Mouse (Mus musculus) urinary bladder, adult 2 months (tissue): ENCODE measurements around the gene Auts2. TPM values are rescaled to one million over a fixed set of nuclear protein-coding genes. Genes with fewer than 3 reads are reported as not detected.

ENCODE experiments used
- DNase-seq: peaks from one replicate; pipeline ENCODE4 v3.0.0; 2022; ENCODE audit warnings: low spot score
- polyA plus RNA-seq: library from polyadenylated mRNA; depleted of rRNA; stranded (reverse); fragments of >200 nt; gene quantifications from 2 replicates; pipeline ENCODE4 v1.2.3, GENCODE M21; 2012

Auts2 gene
- polyA plus RNA-seq, 1 experiment: 15.1 TPM

GRCm38 (mm10) chr5:132008703-132009222, 534.4 kb downstream of the Auts2 start:
- no peak for DNase-seq

GRCm38 (mm10) chr5:132007907-132008306, 535.2 kb downstream of the Auts2 start:
- DNase-seq: no peak

GRCm38 (mm10) chr5:131992681-131993211, 550.4 kb downstream of the Auts2 start:
- DNase-seq: no peak

- no peak for DNase-seq
These were observed 550.9 kb downstream of the Auts2 start for GRCm38 (mm10) chr5:131992268-131992667.

GRCm38 (mm10) chr5:131990532-131990931, 552.6 kb downstream of the Auts2 start:
- no peak for DNase-seq

GRCm38 (mm10) chr5:131981451-131981850, 561.7 kb downstream of the Auts2 start:
- DNase-seq: no peak

GRCm38 (mm10) chr5:131978939-131979338, 564.2 kb downstream of the Auts2 start:
- DNase-seq: no peak

GRCm38 (mm10) chr5:131977497-131977896, 565.6 kb downstream of the Auts2 start:
- DNase-seq: no peak

GRCm38 (mm10) chr5:131971901-131972300, 571.2 kb downstream of the Auts2 start:
- DNase-seq: no peak

GRCm38 (mm10) chr5:131965499-131965898, 577.6 kb downstream of the Auts2 start:
- DNase-seq: no peak

- no peak for DNase-seq
These were observed 579.6 kb downstream of the Auts2 start for GRCm38 (mm10) chr5:131963565-131963964.

GRCm38 (mm10) chr5:131961859-131962258, 581.3 kb downstream of the Auts2 start:
- DNase-seq: no peak

GRCm38 (mm10) chr5:131960432-131960831, 582.7 kb downstream of the Auts2 start:
- no peak for DNase-seq

GRCm38 (mm10) chr5:131956998-131957397, 586.1 kb downstream of the Auts2 start:
- DNase-seq: no peak

GRCm38 (mm10) chr5:131956090-131956489, 587.1 kb downstream of the Auts2 start:
- DNase-seq: no peak

GRCm38 (mm10) chr5:131955227-131956016, 587.7 kb downstream of the Auts2 start:
- DNase-seq: no peak

GRCm38 (mm10) chr5:131948571-131949151, 594.5 kb downstream of the Auts2 start:
- DNase-seq: no peak

- DNase-seq: no peak
These were observed 596.3 kb downstream of the Auts2 start for GRCm38 (mm10) chr5:131946801-131947200.

GRCm38 (mm10) chr5:131944761-131945160, 598.4 kb downstream of the Auts2 start:
- no peak for DNase-seq

GRCm38 (mm10) chr5:131928696-131929095, 614.4 kb downstream of the Auts2 start:
- no peak for DNase-seq

GRCm38 (mm10) chr5:131922759-131923158, 620.4 kb downstream of the Auts2 start:
- no peak for DNase-seq

- DNase-seq: no peak
These were observed 621.0 kb downstream of the Auts2 start for GRCm38 (mm10) chr5:131922118-131922517.
